Comparison of ENCODE assay signal across 11 mouse cellular contexts in the genomic region with DNA sequence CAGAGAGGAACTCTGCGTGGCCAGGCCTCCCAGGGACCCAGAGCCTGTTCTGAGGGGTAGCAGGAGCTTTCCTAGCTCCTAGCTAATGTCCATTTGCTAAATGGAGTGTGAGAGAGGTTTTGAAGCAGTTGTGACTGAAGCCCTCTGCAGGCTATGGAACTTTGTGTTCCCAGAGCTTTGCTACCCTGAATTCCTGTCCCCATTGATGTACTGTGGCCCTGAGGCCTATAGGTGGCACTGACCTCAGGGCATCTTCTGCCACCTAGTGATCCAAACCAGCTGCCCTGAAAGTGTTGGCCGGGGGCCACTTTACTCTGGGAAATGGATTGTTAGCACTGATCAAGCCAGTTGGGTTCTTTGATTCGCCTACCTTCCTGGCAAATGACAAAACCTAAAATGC.
DNase-seq lines count a peak whose midpoint lies in the region; ATAC-seq and TF ChIP-seq lines count a peak whose summit lies in the region.
"Had no signal": no experiment of that assay in that cellular context is flagged by ENCODE, and none has a peak within 500 bp of the region (broad histone marks: within the 10 kb centered on the region; RNA-seq: fewer than 3 reads in every experiment).

No protein-coding gene starts in this region.

- no peak overlapping the region for H3K9ac ChIP-seq in neural tube, embryonic 15.5 days (replicated peaks)

- no peak overlapping the region for H3K4me2 ChIP-seq in neural tube, embryonic 15.5 days

- DNase-seq in gastrocnemius, adult 2 months: peak; percentile 66
- DNase-seq in gastrocnemius, adult 8-10 months (ENCODE audit: low spot score in 2 of 2): no peak
- peak; percentile 19 for DNase-seq in neural tube, embryonic 10.5 days (ENCODE audit: extremely low spot score, low spot score)
- no peak for DNase-seq in limb, embryonic 10.5 days (ENCODE audit: low spot score)
- no peak for DNase-seq in forebrain, embryonic 10.5 days (ENCODE audit: extremely low spot score, low spot score)
- DNase-seq in left cerebral cortex, postnatal 25 days (ENCODE audit: low spot score in 2 of 2): no peak
- DNase-seq: adrenal gland, adult 8-10 months; gastrocnemius, postnatal 36 days; thymus, postnatal 4 days had no signal

- no peaks in the 10 kb centered on the region for H3K27me3 ChIP-seq in neural tube, embryonic 15.5 days (replicated peaks)
- peaks cover 77% of the 10 kb centered on the region for H3K27me3 ChIP-seq in limb, embryonic 10.5 days (ENCODE audit: low read depth, poor library complexity, severe bottlenecking)
- no peaks in the 10 kb centered on the region for H3K27me3 ChIP-seq in small intestine, adult 2 months (ENCODE audit: control insufficient read depth, insufficient read depth, low read length)
- peaks cover 100% of the 10 kb centered on the region for H3K27me3 ChIP-seq in forebrain, embryonic 10.5 days (ENCODE audit: poor library complexity, severe bottlenecking)

- H3K4me1 ChIP-seq in neural tube, embryonic 15.5 days: no peaks in the 10 kb centered on the region
- H3K4me1 ChIP-seq in limb, embryonic 10.5 days: peaks cover 61% of the 10 kb centered on the region
- no peaks in the 10 kb centered on the region for H3K4me1 ChIP-seq in small intestine, adult 2 months (ENCODE audit: control insufficient read depth, insufficient read depth, insufficient read length, low read length)
- peaks cover 55% of the 10 kb centered on the region for H3K4me1 ChIP-seq in forebrain, embryonic 10.5 days

- peak; percentile 69 for TF ChIP-seq CTCF in gastrocnemius, adult 2 months (IDR thresholded peaks at IDR 0.05)
- peak; percentile 29; the same call in 1 of the 2 replicates for TF ChIP-seq CTCF in small intestine, adult 2 months (IDR thresholded peaks at IDR 0.05; ENCODE audit: extremely low read depth, insufficient read length, insufficient replicate concordance, low read depth, low read length)

- no peak overlapping the region for H3K4me3 ChIP-seq in gastrocnemius, adult 2 months
- H3K4me3 ChIP-seq in neural tube, embryonic 15.5 days (replicated peaks): no peak overlapping the region
- H3K4me3 ChIP-seq in limb, embryonic 10.5 days: no peak overlapping the region
- no peak overlapping the region for H3K4me3 ChIP-seq in small intestine, adult 2 months (ENCODE audit: low read depth, low read length)
- H3K4me3 ChIP-seq in forebrain, embryonic 10.5 days: no peak overlapping the region

- no peak for ATAC-seq in neural tube, embryonic 15.5 days (ENCODE audit: low FRiP score)

- no peaks in the 10 kb centered on the region for H3K9me3 ChIP-seq in neural tube, embryonic 15.5 days (replicated peaks)
- no peaks in the 10 kb centered on the region for H3K9me3 ChIP-seq in limb, embryonic 10.5 days (replicated peaks)
- no peaks in the 10 kb centered on the region for H3K9me3 ChIP-seq in forebrain, embryonic 10.5 days

- TF ChIP-seq POLR2A in small intestine, adult 2 months (IDR thresholded peaks at IDR 0.05; ENCODE audit: low read depth, low read length): no peak

- intact Hi-C loops in gastrocnemius, adult 2 months (cut with DNase I): no loop called here
- intact Hi-C loops in left cerebral cortex, postnatal 25 days (cut with DNase I): no loop called here

- H3K36me3 ChIP-seq in neural tube, embryonic 15.5 days: no peaks in the 10 kb centered on the region
- H3K36me3 ChIP-seq in limb, embryonic 10.5 days: no peaks in the 10 kb centered on the region
- no peaks in the 10 kb centered on the region for H3K36me3 ChIP-seq in small intestine, adult 2 months (ENCODE audit: control insufficient read depth, insufficient read depth, low read length)
- no peaks in the 10 kb centered on the region for H3K36me3 ChIP-seq in forebrain, embryonic 10.5 days (replicated peaks)

- peak overlapping the region; percentile 29; the same call in 1 of the 2 replicates for H3K27ac ChIP-seq in gastrocnemius, adult 2 months
- H3K27ac ChIP-seq in neural tube, embryonic 15.5 days (replicated peaks): no peak overlapping the region
- H3K27ac ChIP-seq in limb, embryonic 10.5 days: peak overlapping the region; percentile 44; the same call in 1 of the 2 replicates
- no peak overlapping the region for H3K27ac ChIP-seq in small intestine, adult 2 months (ENCODE audit: insufficient read depth, low read depth, low read length)
- no peak overlapping the region for H3K27ac ChIP-seq in forebrain, embryonic 10.5 days

- WGBS in neural tube, embryonic 15.5 days: 63% methylated on average over 3 of the region's 3 CpGs
- WGBS in limb, embryonic 10.5 days: 24% methylated on average over 3 of the region's 3 CpGs
- 66% methylated on average over 3 of the region's 3 CpGs for WGBS in small intestine, adult 2 months
- WGBS in forebrain, embryonic 10.5 days: 36% methylated on average over 3 of the region's 3 CpGs

Comparison
In these comparisons a context has a peak if more than half of its experiments do, and no peak if none do; other contexts are left out.
1. DNase-seq: peak in gastrocnemius, adult 2 months (single experiment) and neural tube, embryonic 10.5 days (single experiment); none in gastrocnemius, adult 8-10 months (0 of 2), limb, embryonic 10.5 days (single experiment), forebrain, embryonic 10.5 days (single experiment) and left cerebral cortex, postnatal 25 days (0 of 2).
2. H3K27ac ChIP-seq: peak in gastrocnemius, adult 2 months (single experiment) and limb, embryonic 10.5 days (single experiment); none in neural tube, embryonic 15.5 days (single experiment), small intestine, adult 2 months (single experiment) and forebrain, embryonic 10.5 days (single experiment).